10 mouse cellular contexts compared by ENCODE assay signal in genomic region chr10:59978401-59978800, GRCm38 (mm10). TPM values are rescaled to one million over a fixed set of nuclear protein-coding genes. Genes with fewer than 3 reads are reported as not detected.
DNase-seq lines count a peak whose midpoint lies in the region; ATAC-seq lines count a peak whose summit lies in the region.
"Had no signal": no experiment of that assay in that cellular context is flagged by ENCODE, and none has a peak within 500 bp of the region (broad histone marks: within the 10 kb centered on the region; RNA-seq: fewer than 3 reads in every experiment).

No protein-coding gene starts in this region.

- no peak for ATAC-seq in kidney, embryonic 15.5 days (replicated peaks; ENCODE audit: low FRiP score)
- ATAC-seq in hindbrain, embryonic 14.5 days (ENCODE audit: low FRiP score) = no peak
- no peak for ATAC-seq in midbrain, embryonic 13.5 days

- H3K27me3 ChIP-seq in kidney, embryonic 15.5 days = no peaks in the 10 kb centered on the region
- no peaks in the 10 kb centered on the region for H3K27me3 ChIP-seq in embryonic facial prominence, embryonic 10.5 days (replicated peaks; ENCODE audit: low read depth, poor library complexity, severe bottlenecking)
- H3K27me3 ChIP-seq in hindbrain, embryonic 14.5 days (ENCODE audit: control insufficient read depth, insufficient read depth, low read length) = no peaks in the 10 kb centered on the region
- no peaks in the 10 kb centered on the region for H3K27me3 ChIP-seq in midbrain, embryonic 13.5 days

- DNase-seq in kidney, adult 11 months = no peak
- DNase-seq in embryonic facial prominence, embryonic 10.5 days (ENCODE audit: low spot score) = no peak
- DNase-seq in hindbrain, embryonic 14.5 days (ENCODE audit: low spot score) = no peak
- no peak for DNase-seq in left cerebral cortex, adult 9 months (ENCODE audit: low spot score in 2 of 2)
- DNase-seq in left cerebral cortex, adult 8-10 months (ENCODE audit: low spot score in 2 of 2) = no peak
- no peak for DNase-seq in adrenal gland, postnatal 36 days
- DNase-seq: cerebellum, adult 8-10 months had no signal

- no peaks in the 10 kb centered on the region for H3K9me3 ChIP-seq in kidney, embryonic 15.5 days (replicated peaks)
- H3K9me3 ChIP-seq in embryonic facial prominence, embryonic 10.5 days = no peaks in the 10 kb centered on the region
- no peaks in the 10 kb centered on the region for H3K9me3 ChIP-seq in hindbrain, embryonic 14.5 days (ENCODE audit: control insufficient read depth, low read length)
- H3K9me3 ChIP-seq in midbrain, embryonic 13.5 days = no peaks in the 10 kb centered on the region
- H3K9me3 ChIP-seq: G1E had no signal

- H3K27ac ChIP-seq in kidney, embryonic 15.5 days = peak overlapping the region; percentile 72
- peak overlapping the region; percentile 42; the same call in 1 of the 2 replicates for H3K27ac ChIP-seq in embryonic facial prominence, embryonic 10.5 days (replicated peaks)
- peak overlapping the region; percentile 47 for H3K27ac ChIP-seq in hindbrain, embryonic 14.5 days
- H3K27ac ChIP-seq in midbrain, embryonic 13.5 days = peak overlapping the region; percentile 78; the same call in 1 of the 2 replicates

- 44% methylated on average over 2 of the region's 2 CpGs for WGBS in kidney, embryonic 15.5 days
- WGBS in embryonic facial prominence, embryonic 10.5 days = 80% methylated on average over 2 of the region's 2 CpGs
- WGBS in hindbrain, embryonic 14.5 days = 66% methylated on average over 2 of the region's 2 CpGs
- 60% methylated on average over 2 of the region's 2 CpGs for WGBS in midbrain, embryonic 13.5 days

- H3K9ac ChIP-seq in kidney, embryonic 15.5 days = no peak overlapping the region
- H3K9ac ChIP-seq in hindbrain, embryonic 14.5 days = no peak overlapping the region
- no peak overlapping the region for H3K9ac ChIP-seq in midbrain, embryonic 13.5 days (replicated peaks)

- H3K4me3 ChIP-seq in kidney, embryonic 15.5 days (replicated peaks) = no peak overlapping the region
- H3K4me3 ChIP-seq in embryonic facial prominence, embryonic 10.5 days = no peak overlapping the region
- H3K4me3 ChIP-seq in hindbrain, embryonic 14.5 days (replicated peaks; ENCODE audit: low read length) = no peak overlapping the region
- H3K4me3 ChIP-seq in midbrain, embryonic 13.5 days (replicated peaks) = no peak overlapping the region

- H3K4me2 ChIP-seq in kidney, embryonic 15.5 days = no peak overlapping the region
- no peak overlapping the region for H3K4me2 ChIP-seq in hindbrain, embryonic 14.5 days (replicated peaks)
- no peak overlapping the region for H3K4me2 ChIP-seq in midbrain, embryonic 13.5 days (replicated peaks)

- H3K36me3 ChIP-seq in kidney, embryonic 15.5 days = no peaks in the 10 kb centered on the region
- peaks cover 2% of the 10 kb centered on the region; the same call in 1 of the 2 replicates for H3K36me3 ChIP-seq in embryonic facial prominence, embryonic 10.5 days (replicated peaks)
- no peaks in the 10 kb centered on the region for H3K36me3 ChIP-seq in hindbrain, embryonic 14.5 days (replicated peaks; ENCODE audit: control insufficient read depth, insufficient read depth)
- peaks cover 3% of the 10 kb centered on the region; the same call in 1 of the 2 replicates for H3K36me3 ChIP-seq in midbrain, embryonic 13.5 days

- peaks cover 55% of the 10 kb centered on the region for H3K4me1 ChIP-seq in kidney, embryonic 15.5 days
- peaks cover 50% of the 10 kb centered on the region for H3K4me1 ChIP-seq in embryonic facial prominence, embryonic 10.5 days
- H3K4me1 ChIP-seq in hindbrain, embryonic 14.5 days (replicated peaks; ENCODE audit: control insufficient read depth, insufficient read depth, low read length) = peaks cover 19% of the 10 kb centered on the region
- peaks cover 35% of the 10 kb centered on the region for H3K4me1 ChIP-seq in midbrain, embryonic 13.5 days (replicated peaks)

RNA-seq across cellular contexts. Expression of gene Ascc1, which starts 24.2 kb away (rescaled TPM):
- polyA plus RNA-seq in kidney, embryonic 15.5 days (2015; fragmentation: Nextera tagmentation; extraction: Ambion mirVana) = 48.7 and 50.6 TPM in 2 replicates
- polyA plus RNA-seq in embryonic facial prominence, embryonic 10.5 days (2016; fragmentation: Nextera tagmentation; extraction: Ambion mirVana) = 35.8 and 41.8 TPM in 2 replicates
- 45.6 and 45.9 TPM in 2 replicates for polyA plus RNA-seq in hindbrain, embryonic 14.5 days (2014; fragmentation: Nextera tagmentation; extraction: Ambion mirVana)
- 49.5 and 50.6 TPM in 2 replicates for polyA plus RNA-seq in midbrain, embryonic 13.5 days (2015; fragmentation: Nextera tagmentation; extraction: Ambion mirVana)
- 10 to 100 TPM; 16.5 to 20.1 (median 17.6) TPM for total RNA-seq in left cerebral cortex, adult 8-10 months (2022)
- 10 to 100 TPM; 27.1 to 32.8 TPM for total RNA-seq in adrenal gland, postnatal 36 days (2021)

RNA-seq across cellular contexts. Expression of gene Anapc16, which starts 24.5 kb away (rescaled TPM):
- 102 and 107 TPM in 2 replicates for polyA plus RNA-seq in kidney, embryonic 15.5 days (2015; fragmentation: Nextera tagmentation; extraction: Ambion mirVana)
- polyA plus RNA-seq in embryonic facial prominence, embryonic 10.5 days (2016; fragmentation: Nextera tagmentation; extraction: Ambion mirVana) = 104 and 109 TPM in 2 replicates
- polyA plus RNA-seq in hindbrain, embryonic 14.5 days (2014; fragmentation: Nextera tagmentation; extraction: Ambion mirVana) = 94.2 and 110 TPM in 2 replicates
- 121 TPM in 2 replicates for polyA plus RNA-seq in midbrain, embryonic 13.5 days (2015; fragmentation: Nextera tagmentation; extraction: Ambion mirVana)
- total RNA-seq in left cerebral cortex, adult 8-10 months (2022) = 10 to 100 TPM; 58.0 to 60.8 (median 60.2) TPM
- total RNA-seq in adrenal gland, postnatal 36 days (2021) = 10 to 100 TPM; 67.5 to 72.7 TPM

RNA-seq across cellular contexts. Expression of gene Ddit4, which starts 26.8 kb away (rescaled TPM):
- 31.0 and 36.3 TPM in 2 replicates for polyA plus RNA-seq in kidney, embryonic 15.5 days (2015; fragmentation: Nextera tagmentation; extraction: Ambion mirVana)
- polyA plus RNA-seq in embryonic facial prominence, embryonic 10.5 days (2016; fragmentation: Nextera tagmentation; extraction: Ambion mirVana) = 35.9 and 42.0 TPM in 2 replicates
- polyA plus RNA-seq in hindbrain, embryonic 14.5 days (2014; fragmentation: Nextera tagmentation; extraction: Ambion mirVana) = 8.8 and 10.5 TPM in 2 replicates
- polyA plus RNA-seq in midbrain, embryonic 13.5 days (2015; fragmentation: Nextera tagmentation; extraction: Ambion mirVana) = 48.5 and 58.7 TPM in 2 replicates
- 10 to 100 TPM; 35.6 to 58.9 (median 44.0) TPM for total RNA-seq in left cerebral cortex, adult 8-10 months (2022)
- 10 to 100 TPM; 76.4 to 98.7 TPM for total RNA-seq in adrenal gland, postnatal 36 days (2021)
